Mouse (Mus musculus): Measurements from ENCODE around the gene Polk.

DNA sequence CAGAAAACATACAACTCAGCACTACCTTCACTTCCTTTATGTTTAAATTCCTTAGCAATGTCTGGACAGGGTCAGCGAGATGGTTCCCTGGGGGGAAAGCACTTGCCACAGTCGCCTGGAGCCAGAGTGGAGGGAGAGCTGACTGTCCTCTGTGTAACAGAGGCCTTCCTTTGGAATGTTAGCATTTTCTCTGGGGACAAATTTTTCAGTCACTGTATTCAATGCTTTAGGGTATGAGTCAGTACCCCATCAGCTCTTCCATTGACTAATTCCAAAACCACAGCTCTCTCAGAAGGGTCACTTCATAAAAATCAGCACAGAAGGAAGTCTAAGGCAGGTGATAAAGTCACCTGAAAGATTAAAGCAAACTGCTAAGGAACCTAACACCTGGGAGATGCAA is 8.6 kb downstream of the Polk start:
- no peak for TF ChIP-seq CTCF (IDR thresholded peaks at IDR 0.05; ENCODE audit: control insufficient read depth, insufficient read depth, insufficient replicate concordance, low read depth, low read length)
- no peak for TF ChIP-seq POLR2A (IDR thresholded peaks at IDR 0.05; ENCODE audit: control insufficient read depth, low read depth, low read length)
